Mouse (Mus musculus) lung, embryonic 14.5 days (tissue): ENCODE results near the gene Krtap4-13. TPM values are rescaled to one million over a fixed set of nuclear protein-coding genes. Genes with fewer than 3 reads are reported as not detected.
A peak's percentile ranks its signal among the peaks of the same experiment; 100 is the strongest.
"Not testable (repeated sequence)": the region's sequence is repeated elsewhere in the genome, so short reads cannot be mapped to it uniquely, and the experiment has no call there.

ENCODE experiments used
- ATAC-seq: fragments of 200-750 bp; cut with Nextera tagmentation; 2 replicates; pipeline ENCODE4 v1.8.0; 2017; ENCODE audit warnings: mild to moderate bottlenecking, moderate TSS enrichment, moderate library complexity; ENCODE audit not compliant: insufficient read depth
- DNase-seq: peaks from one replicate; pipeline ENCODE4 v3.0.0-alpha.2; 2015
- H3K27ac ChIP-seq: fragments of 300-500 bp; sonication (generic); 2 replicates; pipeline ENCODE4 v1.5.1; 2014; ENCODE audit warnings: low read depth, mild to moderate bottlenecking, moderate library complexity
- H3K27me3 ChIP-seq: fragments of 300-500 bp; sonication (generic); 2 replicates; pipeline ENCODE4 v1.6.1; 2014; ENCODE audit warnings: low read length, control low read depth; ENCODE audit not compliant: insufficient read depth
- H3K36me3 ChIP-seq: fragments of 300-500 bp; sonication (generic); 2 replicates; pipeline ENCODE4 v1.6.1; 2014; ENCODE audit warnings: control low read depth; ENCODE audit not compliant: insufficient read depth
- H3K4me1 ChIP-seq: fragments of 300-500 bp; sonication (generic); 2 replicates; pipeline ENCODE4 v1.6.1; 2014; ENCODE audit warnings: antibody characterized with exemption, control low read depth; ENCODE audit not compliant: insufficient read depth
- H3K4me2 ChIP-seq: fragments of 300-500 bp; sonication (generic); 2 replicates; pipeline ENCODE4 v1.6.1; 2014; ENCODE audit warnings: mild to moderate bottlenecking
- H3K4me3 ChIP-seq: fragments of 300-500 bp; sonication (generic); 2 replicates; pipeline ENCODE4 v1.5.1; 2014; ENCODE audit warnings: low read depth, low read length
- H3K9ac ChIP-seq: fragments of 300-500 bp; sonication (generic); 2 replicates; pipeline ENCODE4 v1.6.1; 2014
- H3K9me3 ChIP-seq: fragments of 300-500 bp; sonication (generic); 2 replicates; pipeline ENCODE4 v1.6.1; 2016; ENCODE audit warnings: low read depth, low read length, control low read depth
- CTCF ChIP-seq: IDR thresholded peaks from 2 replicates; pipeline ENCODE4 v1.5.1; 2016; ENCODE audit warnings: antibody characterized with exemption, low read depth
- WGBS: fragments of 180-500 bp; shearing (Covaris S2); extraction: QIAGEN DNeasy Blood & Tissue Kit; methylation state at CpG from one replicate; pipeline ENCODE4 v1.1.7; 2014; 5-methylcytosine and 5-hydroxymethylcytosine counted together
- polyA plus RNA-seq: library from polyadenylated mRNA; unstranded; fragments of >200 nt; fragmentation: Nextera tagmentation; extraction: Ambion mirVana; gene quantifications from 2 replicates; pipeline ENCODE4 v1.2.1, GENCODE M21; 2014

The Krtap4-13 gene
- polyA plus RNA-seq, 1 experiment from 2014 or later: not detected

GRCm38 (mm10) chr11:99798832-99799231, 10.9 kb downstream of the Krtap4-13 start, which contains the start of gene Gm11569:
TSS of gene Gm11569 (minus strand) at chr11:99798932.
- WGBS: no CpG with 5 or more reads among the region's 1 CpGs
- not testable (repeated sequence) for H3K4me1 ChIP-seq, H3K4me3 ChIP-seq, H3K9me3 ChIP-seq, H3K9ac ChIP-seq, H3K4me2 ChIP-seq, ATAC-seq, DNase-seq, H3K27ac ChIP-seq, H3K36me3 ChIP-seq, H3K27me3 ChIP-seq

- 78% methylated on average over 2 of the region's 2 CpGs for WGBS
- ATAC-seq: no peak
- no peak for DNase-seq
These were observed 16.3 kb downstream of the Krtap4-13 start, which contains the start of gene Gm11596 for GRCm38 (mm10) chr11:99793367-99793766. TSS of gene Gm11596 (minus strand) at chr11:99793467.

GRCm38 (mm10) chr11:99784900-99785299, 24.8 kb downstream of the Krtap4-13 start, which contains the start of gene Krtap4-9:
TSS of gene Krtap4-9 (plus strand) at chr11:99785200.
- DNase-seq, ATAC-seq, H3K9ac ChIP-seq, H3K27ac ChIP-seq, H3K4me3 ChIP-seq, H3K9me3 ChIP-seq, H3K27me3 ChIP-seq, H3K4me2 ChIP-seq, H3K4me1 ChIP-seq, H3K36me3 ChIP-seq: not testable (repeated sequence)

More at GRCm38 (mm10) chr11:99793367-99793766, 16.3 kb downstream of the Krtap4-13 start, which contains the start of gene Gm11596:
- H3K27ac ChIP-seq: no peak within 1 kb of the TSS
- no peak within 1 kb of the TSS for H3K4me3 ChIP-seq
- H3K9ac ChIP-seq: no peak within 1 kb of the TSS
- H3K4me1 ChIP-seq: no peaks in the 10 kb centered on the region
- no peaks in the 10 kb centered on the region for H3K9me3 ChIP-seq
- H3K36me3 ChIP-seq: no peaks in the 10 kb centered on the region
- H3K27me3 ChIP-seq: no peaks in the 10 kb centered on the region
- no peak for TF ChIP-seq CTCF
- H3K4me2 ChIP-seq: no peak within 1 kb of the TSS

GRCm38 (mm10) chr11:99780604-99781003, 29.1 kb downstream of the Krtap4-13 start, which contains the start of gene Krtap4-8:
TSS of gene Krtap4-8 (minus strand) at chr11:99780704.
- H3K9me3 ChIP-seq: no peaks in the 10 kb centered on the region
- no peak within 1 kb of the TSS for H3K4me2 ChIP-seq
- no peaks in the 10 kb centered on the region for H3K27me3 ChIP-seq
- no peak within 1 kb of the TSS for H3K27ac ChIP-seq
- WGBS: 89% methylated on average over 2 of the region's 2 CpGs
- no peaks in the 10 kb centered on the region for H3K36me3 ChIP-seq
- ATAC-seq (no peak), DNase-seq (no peak)
- no peak within 1 kb of the TSS for H3K9ac ChIP-seq
- no peaks in the 10 kb centered on the region for H3K4me1 ChIP-seq
- TF ChIP-seq CTCF: no peak
- no peak within 1 kb of the TSS for H3K4me3 ChIP-seq

GRCm38 (mm10) chr11:99778401-99778800, 31.3 kb downstream of the Krtap4-13 start:
- H3K9me3 ChIP-seq: no peaks in the 10 kb centered on the region
- H3K4me2 ChIP-seq: no peak overlapping the region
- DNase-seq (peak; percentile 0), ATAC-seq (no peak)
- H3K27me3 ChIP-seq: no peaks in the 10 kb centered on the region
- no peaks in the 10 kb centered on the region for H3K36me3 ChIP-seq
- H3K27ac ChIP-seq: no peak overlapping the region
- TF ChIP-seq CTCF: no peak
- H3K4me1 ChIP-seq: no peaks in the 10 kb centered on the region
- no peak overlapping the region for H3K9ac ChIP-seq
- WGBS: 64% methylated on average over 7 of the region's 7 CpGs
- H3K4me3 ChIP-seq: no peak overlapping the region

GRCm38 (mm10) chr11:99772813-99773212, 36.9 kb downstream of the Krtap4-13 start, which contains the start of gene Gm11595:
TSS of gene Gm11595 (minus strand) at chr11:99772913.
- not testable (repeated sequence) for H3K4me2 ChIP-seq, H3K4me3 ChIP-seq, H3K9me3 ChIP-seq, H3K4me1 ChIP-seq, DNase-seq, H3K9ac ChIP-seq, ATAC-seq, H3K27me3 ChIP-seq, H3K36me3 ChIP-seq, H3K27ac ChIP-seq

GRCm38 (mm10) chr11:99768410-99768809, 41.3 kb downstream of the Krtap4-13 start:
- TF ChIP-seq CTCF: no peak

More at GRCm38 (mm10) chr11:99768410-99768809, 41.3 kb downstream of the Krtap4-13 start:
- H3K36me3 ChIP-seq: no peaks in the 10 kb centered on the region
- no peaks in the 10 kb centered on the region for H3K9me3 ChIP-seq
- no peak overlapping the region for H3K4me2 ChIP-seq
- ATAC-seq (no peak), DNase-seq (no peak)
- H3K4me3 ChIP-seq: no peak overlapping the region
- H3K27me3 ChIP-seq: no peaks in the 10 kb centered on the region
- no peak overlapping the region for H3K27ac ChIP-seq
- no peaks in the 10 kb centered on the region for H3K4me1 ChIP-seq
- WGBS: 65% methylated on average over 2 of the region's 2 CpGs
- no peak overlapping the region for H3K9ac ChIP-seq

Other genes with a start within 250 kb of the Krtap4-13 start
- not detected in 2 replicates for gene Krtap3-1, start 243.3 kb downstream of the Krtap4-13 start, polyA plus RNA-seq
- gene Krtap1-5, start 228.9 kb downstream of the Krtap4-13 start, polyA plus RNA-seq: not detected in 2 replicates
- not detected in 2 replicates for gene Krtap1-4, start 226.2 kb downstream of the Krtap4-13 start, polyA plus RNA-seq
- gene Krtap1-3, start 218.6 kb downstream of the Krtap4-13 start, polyA plus RNA-seq: not detected in 2 replicates
- gene Krtap9-3, start 211.8 kb downstream of the Krtap4-13 start, polyA plus RNA-seq: not detected in 2 replicates
- gene Gm11938, start 206.6 kb downstream of the Krtap4-13 start, polyA plus RNA-seq: not detected in 2 replicates
- gene Gm11937, start 199.7 kb downstream of the Krtap4-13 start, polyA plus RNA-seq: not detected in 2 replicates
- not detected in 2 replicates for gene Krtap2-4, start 195.0 kb downstream of the Krtap4-13 start, polyA plus RNA-seq
- not detected in 2 replicates for gene Gm11562, start 189.5 kb downstream of the Krtap4-13 start, polyA plus RNA-seq
- not detected in 2 replicates for gene Krtap4-1, start 181.7 kb downstream of the Krtap4-13 start, polyA plus RNA-seq
- gene Krtap4-2, start 174.8 kb downstream of the Krtap4-13 start, polyA plus RNA-seq: not detected in 2 replicates
- gene Krtap4-7, start 165.8 kb downstream of the Krtap4-13 start, polyA plus RNA-seq: not detected in 2 replicates
- gene Gm11555, start 159.7 kb downstream of the Krtap4-13 start, polyA plus RNA-seq: not detected in 2 replicates
- gene Gm11563, start 150.9 kb downstream of the Krtap4-13 start, polyA plus RNA-seq: not detected in 2 replicates
- not detected in 2 replicates for gene Krtap4-6, start 143.9 kb downstream of the Krtap4-13 start, polyA plus RNA-seq
- gene Gm14190, start 119.2 kb downstream of the Krtap4-13 start, polyA plus RNA-seq: not detected in 2 replicates
- not detected in 2 replicates for gene Gm14180, start 75.6 kb downstream of the Krtap4-13 start, polyA plus RNA-seq
- gene Gm11595, start 37.0 kb downstream of the Krtap4-13 start, polyA plus RNA-seq: not detected in 2 replicates
- not detected in 2 replicates for gene Krtap4-8, start 29.2 kb downstream of the Krtap4-13 start, polyA plus RNA-seq
- gene Krtap4-9, start 24.7 kb downstream of the Krtap4-13 start, polyA plus RNA-seq: not detected in 2 replicates
- gene Gm11596, start 16.4 kb downstream of the Krtap4-13 start, polyA plus RNA-seq: not detected in 2 replicates
- gene Gm11569, start 11.0 kb downstream of the Krtap4-13 start, polyA plus RNA-seq: not detected in 2 replicates
- gene Gm11554, start 5.4 kb downstream of the Krtap4-13 start, polyA plus RNA-seq: not detected in 2 replicates
- not detected in 2 replicates for gene Gm11564, start 5.8 kb upstream of the Krtap4-13 start, polyA plus RNA-seq
- gene 2300003K06Rik, start 28.2 kb upstream of the Krtap4-13 start, polyA plus RNA-seq: not detected in 2 replicates
- not detected in 2 replicates for gene Krtap4-16, start 41.7 kb upstream of the Krtap4-13 start, polyA plus RNA-seq
- not detected in 2 replicates for gene Gm11568, start 48.0 kb upstream of the Krtap4-13 start, polyA plus RNA-seq
- gene Gm11559, start 54.6 kb upstream of the Krtap4-13 start, polyA plus RNA-seq: not detected in 2 replicates
- not detected in 2 replicates for gene Krtap9-1, start 63.5 kb upstream of the Krtap4-13 start, polyA plus RNA-seq
- gene Gm11567, start 69.3 kb upstream of the Krtap4-13 start, polyA plus RNA-seq: not detected in 2 replicates
- not detected in 2 replicates for gene Krtap31-1, start 98.0 kb upstream of the Krtap4-13 start, polyA plus RNA-seq
- not detected in 2 replicates for gene Gm11565, start 104.9 kb upstream of the Krtap4-13 start, polyA plus RNA-seq
- gene Krtap31-2, start 126.4 kb upstream of the Krtap4-13 start, polyA plus RNA-seq: not detected in 2 replicates
- gene Krtap9-5, start 138.6 kb upstream of the Krtap4-13 start, polyA plus RNA-seq: not detected in 2 replicates
- gene Krtap29-1, start 169.2 kb upstream of the Krtap4-13 start, polyA plus RNA-seq: not detected in 2 replicates
- not detected in 2 replicates for gene Krtap16-1, start 176.7 kb upstream of the Krtap4-13 start, polyA plus RNA-seq
- 0.75 and 0.87 TPM in 2 replicates for gene Krtap17-1, start 184.1 kb upstream of the Krtap4-13 start, polyA plus RNA-seq
- not detected in 2 replicates for gene Krt33a, start 206.3 kb upstream of the Krtap4-13 start, polyA plus RNA-seq
- gene Krt33b, start 220.0 kb upstream of the Krtap4-13 start, polyA plus RNA-seq: not detected in 2 replicates
- gene Krt34, start 231.7 kb upstream of the Krtap4-13 start, polyA plus RNA-seq: not detected in 2 replicates
- not detected in 2 replicates for gene Krt31, start 240.7 kb upstream of the Krtap4-13 start, polyA plus RNA-seq